Mouse (Mus musculus): ENCODE results near the gene Il31ra. TPM values are rescaled to one million over a fixed set of nuclear protein-coding genes. Genes with fewer than 3 reads are reported as not detected.
"Not testable (repeated sequence)": the region's sequence is repeated elsewhere in the genome, so short reads cannot be mapped to it uniquely, and the experiment has no call there.

Il31ra gene
- not detected in 2 replicates for total RNA-seq (2012; rRNA removed)

DNA sequence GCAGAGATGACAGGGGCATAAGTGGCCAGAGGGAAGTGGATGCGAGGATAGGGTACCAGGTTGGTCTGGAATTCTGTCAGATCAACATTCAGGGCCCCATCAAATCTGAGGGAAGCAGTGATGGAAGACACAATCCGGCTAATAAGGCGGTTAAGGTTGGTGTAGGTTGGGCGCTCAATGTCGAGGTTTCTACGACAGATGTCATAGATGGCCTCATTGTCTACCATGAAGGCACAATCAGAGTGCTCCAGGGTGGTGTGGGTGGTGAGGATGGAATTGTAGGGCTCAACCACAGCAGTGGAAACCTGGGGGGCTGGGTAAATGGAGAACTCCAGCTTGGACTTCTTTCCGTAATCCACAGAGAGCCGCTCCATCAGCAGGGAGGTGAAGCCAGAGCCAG, at the start of gene Il31ra:
TSS of gene Il31ra (minus strand) at position 101 of the 400 bp plus-strand sequence.
- in situ Hi-C loops (cut with MboI; ENCODE audit: low sequenced_read_pairs in 2 of 2, unreplicated experiment in 2 of 2); H3K4me1 ChIP-seq (ENCODE audit: control insufficient read depth in 2 of 2, insufficient read depth in 2 of 2, low read length in 2 of 2, poor library complexity in 1 of 2); H3K27ac ChIP-seq (ENCODE audit: insufficient read depth, low read depth, low read length, poor library complexity, severe bottlenecking); H3K36me3 ChIP-seq (ENCODE audit: control insufficient read depth, insufficient read depth, low read length, poor library complexity, severe bottlenecking); H3K9me3 ChIP-seq (ENCODE audit: control insufficient read depth, insufficient read depth, low read depth, low read length); H3K4me3 ChIP-seq (ENCODE audit: insufficient read depth in 1 of 2, low read depth in 1 of 2, low read length in 2 of 2, poor library complexity in 1 of 2, severe bottlenecking in 1 of 2); H3K9ac ChIP-seq (ENCODE audit: insufficient read depth, low read depth, low read length, poor library complexity, severe bottlenecking); DNase-seq (ENCODE audit: low read depth, low spot score): not testable (repeated sequence)

- DNase-seq (ENCODE audit: low read depth, low spot score), result no peak
- TF ChIP-seq CHD2 (IDR thresholded peaks at IDR 0.05; ENCODE audit: low read depth, low read length) (no peak), ZC3H11A (IDR thresholded peaks at IDR 0.05; ENCODE audit: borderline replicate concordance, low read depth, low read length) (no peak), HCFC1 (IDR thresholded peaks at IDR 0.05; ENCODE audit: borderline replicate concordance, insufficient read depth, low read length) (no peak), ZNF384 (IDR thresholded peaks at IDR 0.05; ENCODE audit: low read depth, low read length) (no peak), MAFK (IDR thresholded peaks at IDR 0.05; ENCODE audit: insufficient read depth, low read depth, low read length) (no peak)
- H3K36me3 ChIP-seq (ENCODE audit: control insufficient read depth, insufficient read depth, low read length, poor library complexity, severe bottlenecking), result no peaks in the 10 kb centered on the region
- no peaks in the 10 kb centered on the region for H3K9me3 ChIP-seq (ENCODE audit: control insufficient read depth, insufficient read depth, low read depth, low read length)
- no peak overlapping the region for H3K4me3 ChIP-seq (ENCODE audit: insufficient read depth in 1 of 2, low read depth in 1 of 2, low read length in 2 of 2, poor library complexity in 1 of 2, severe bottlenecking in 1 of 2)
- no peak overlapping the region for H3K27ac ChIP-seq (ENCODE audit: insufficient read depth, low read depth, low read length, poor library complexity, severe bottlenecking)
- no peaks in the 10 kb centered on the region for H3K4me1 ChIP-seq (ENCODE audit: control insufficient read depth in 2 of 2, insufficient read depth in 2 of 2, low read length in 2 of 2, poor library complexity in 1 of 2)
- in situ Hi-C loops (cut with MboI; ENCODE audit: low sequenced_read_pairs in 2 of 2, unreplicated experiment in 2 of 2), result no loop called here
- no peak overlapping the region for H3K9ac ChIP-seq (ENCODE audit: insufficient read depth, low read depth, low read length, poor library complexity, severe bottlenecking)
Measured at GRCm38 (mm10) chr13:112642897-112643296, 48.7 kb upstream of the Il31ra start.

- no peak overlapping the region for H3K4me3 ChIP-seq (ENCODE audit: insufficient read depth in 1 of 2, low read depth in 1 of 2, low read length in 2 of 2, poor library complexity in 1 of 2, severe bottlenecking in 1 of 2)
- TF ChIP-seq CHD2 (IDR thresholded peaks at IDR 0.05; ENCODE audit: low read depth, low read length) (no peak), HCFC1 (IDR thresholded peaks at IDR 0.05; ENCODE audit: borderline replicate concordance, insufficient read depth, low read length) (no peak), ZC3H11A (IDR thresholded peaks at IDR 0.05; ENCODE audit: borderline replicate concordance, low read depth, low read length) (no peak), MAFK (IDR thresholded peaks at IDR 0.05; ENCODE audit: insufficient read depth, low read depth, low read length) (no peak), ZNF384 (IDR thresholded peaks at IDR 0.05; ENCODE audit: low read depth, low read length) (no peak)
- no peaks in the 10 kb centered on the region for H3K36me3 ChIP-seq (ENCODE audit: control insufficient read depth, insufficient read depth, low read length, poor library complexity, severe bottlenecking)
- H3K27ac ChIP-seq (ENCODE audit: insufficient read depth, low read depth, low read length, poor library complexity, severe bottlenecking), result no peak overlapping the region
- H3K9me3 ChIP-seq (ENCODE audit: control insufficient read depth, insufficient read depth, low read depth, low read length), result no peaks in the 10 kb centered on the region
- no peak overlapping the region for H3K9ac ChIP-seq (ENCODE audit: insufficient read depth, low read depth, low read length, poor library complexity, severe bottlenecking)
- no peaks in the 10 kb centered on the region for H3K4me1 ChIP-seq (ENCODE audit: control insufficient read depth in 2 of 2, insufficient read depth in 2 of 2, low read length in 2 of 2, poor library complexity in 1 of 2)
- DNase-seq (ENCODE audit: low read depth, low spot score), result no peak
- in situ Hi-C loops (cut with MboI; ENCODE audit: low sequenced_read_pairs in 2 of 2, unreplicated experiment in 2 of 2), result no loop called here
Measured at GRCm38 (mm10) chr13:112639111-112639510, 45.0 kb upstream of the Il31ra start.

GRCm38 (mm10) chr13:112636498-112636897, 42.3 kb upstream of the Il31ra start:
- no peak overlapping the region for H3K4me3 ChIP-seq (ENCODE audit: insufficient read depth in 1 of 2, low read depth in 1 of 2, low read length in 2 of 2, poor library complexity in 1 of 2, severe bottlenecking in 1 of 2)
- no peak for DNase-seq (ENCODE audit: low read depth, low spot score)
- no peak overlapping the region for H3K27ac ChIP-seq (ENCODE audit: insufficient read depth, low read depth, low read length, poor library complexity, severe bottlenecking)
- TF ChIP-seq MAFK (IDR thresholded peaks at IDR 0.05; ENCODE audit: insufficient read depth, low read depth, low read length), result no peak
- no peak for TF ChIP-seq ZC3H11A (IDR thresholded peaks at IDR 0.05; ENCODE audit: borderline replicate concordance, low read depth, low read length)
- no peak for TF ChIP-seq CHD2 (IDR thresholded peaks at IDR 0.05; ENCODE audit: low read depth, low read length)
- TF ChIP-seq HCFC1 (IDR thresholded peaks at IDR 0.05; ENCODE audit: borderline replicate concordance, insufficient read depth, low read length), result no peak
- no peak for TF ChIP-seq ZNF384 (IDR thresholded peaks at IDR 0.05; ENCODE audit: low read depth, low read length)
- in situ Hi-C loops (cut with MboI; ENCODE audit: low sequenced_read_pairs in 2 of 2, unreplicated experiment in 2 of 2), result no loop called here
- H3K36me3 ChIP-seq (ENCODE audit: control insufficient read depth, insufficient read depth, low read length, poor library complexity, severe bottlenecking), result no peaks in the 10 kb centered on the region
- H3K9me3 ChIP-seq (ENCODE audit: control insufficient read depth, insufficient read depth, low read depth, low read length), result no peaks in the 10 kb centered on the region
- H3K4me1 ChIP-seq (ENCODE audit: control insufficient read depth in 2 of 2, insufficient read depth in 2 of 2, low read length in 2 of 2, poor library complexity in 1 of 2), result no peaks in the 10 kb centered on the region
- no peak overlapping the region for H3K9ac ChIP-seq (ENCODE audit: insufficient read depth, low read depth, low read length, poor library complexity, severe bottlenecking)

DNA sequence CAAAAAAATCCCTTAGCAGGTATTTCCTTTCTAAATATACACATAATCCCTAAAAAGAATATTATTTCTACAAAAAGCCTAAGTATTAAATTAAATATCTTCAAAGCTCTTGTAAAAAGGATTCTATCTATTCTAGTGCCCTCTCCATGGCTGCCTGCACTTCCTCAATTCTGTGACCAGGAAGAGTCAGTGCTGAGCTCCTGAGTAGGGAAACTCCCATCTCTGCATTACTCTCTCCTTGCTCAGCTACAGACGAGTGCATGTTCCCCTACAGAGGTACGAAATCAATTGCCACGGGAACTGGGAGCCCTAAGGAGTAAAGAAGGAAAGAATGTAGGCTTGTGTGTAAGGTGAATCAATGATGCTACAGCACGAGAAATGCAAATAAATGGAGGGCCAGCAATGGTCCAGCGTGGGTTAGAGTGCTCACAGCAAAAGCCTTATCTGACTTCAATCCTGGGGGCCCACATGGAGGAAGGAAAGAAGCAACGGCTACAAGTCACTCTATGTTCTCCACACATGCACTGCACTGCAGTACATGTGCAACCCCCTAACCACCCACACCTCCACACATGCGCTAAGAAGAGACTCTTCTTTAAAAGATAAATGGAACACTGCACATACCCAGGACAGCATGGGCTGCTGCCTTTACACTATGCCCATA, 41.1 kb upstream of the Il31ra start:
- H3K27ac ChIP-seq (ENCODE audit: insufficient read depth, low read depth, low read length, poor library complexity, severe bottlenecking), result no peak overlapping the region
- H3K4me3 ChIP-seq (ENCODE audit: insufficient read depth in 1 of 2, low read depth in 1 of 2, low read length in 2 of 2, poor library complexity in 1 of 2, severe bottlenecking in 1 of 2), result no peak overlapping the region
- no peak for DNase-seq (ENCODE audit: low read depth, low spot score)
- H3K4me1 ChIP-seq (ENCODE audit: control insufficient read depth in 2 of 2, insufficient read depth in 2 of 2, low read length in 2 of 2, poor library complexity in 1 of 2), result no peaks in the 10 kb centered on the region
- H3K36me3 ChIP-seq (ENCODE audit: control insufficient read depth, insufficient read depth, low read length, poor library complexity, severe bottlenecking), result no peaks in the 10 kb centered on the region
- H3K9me3 ChIP-seq (ENCODE audit: control insufficient read depth, insufficient read depth, low read depth, low read length), result no peaks in the 10 kb centered on the region
- no peak overlapping the region for H3K9ac ChIP-seq (ENCODE audit: insufficient read depth, low read depth, low read length, poor library complexity, severe bottlenecking)
- in situ Hi-C loops (cut with MboI; ENCODE audit: low sequenced_read_pairs in 2 of 2, unreplicated experiment in 2 of 2), result no loop called here
- TF ChIP-seq ZNF384 (IDR thresholded peaks at IDR 0.05; ENCODE audit: low read depth, low read length) (no peak), CHD2 (IDR thresholded peaks at IDR 0.05; ENCODE audit: low read depth, low read length) (no peak), ZC3H11A (IDR thresholded peaks at IDR 0.05; ENCODE audit: borderline replicate concordance, low read depth, low read length) (no peak), HCFC1 (IDR thresholded peaks at IDR 0.05; ENCODE audit: borderline replicate concordance, insufficient read depth, low read length) (no peak), MAFK (IDR thresholded peaks at IDR 0.05; ENCODE audit: insufficient read depth, low read depth, low read length) (no peak)

All from ES-E14 (cell line).